27 mouse cellular contexts compared by ENCODE assay signal in genomic region chr15:32270106-32270505, GRCm38 (mm10). TPM values are rescaled to one million over a fixed set of nuclear protein-coding genes. Genes with fewer than 3 reads are reported as not detected.
DNase-seq lines count a peak whose midpoint lies in the region; ATAC-seq and TF ChIP-seq lines count a peak whose summit lies in the region.
"Had no signal": no experiment of that assay in that cellular context is flagged by ENCODE, and none has a peak within 500 bp of the region (broad histone marks: within the 10 kb centered on the region; RNA-seq: fewer than 3 reads in every experiment).

No protein-coding gene starts in this region.

- TF ChIP-seq EP300 in lung, postnatal 0 days (IDR thresholded peaks at IDR 0.05), result no peak

- H3K9ac ChIP-seq in lung, postnatal 0 days (replicated peaks; ENCODE audit: low read depth), result no peak overlapping the region
- H3K9ac ChIP-seq: forebrain, embryonic 13.5 days; heart, embryonic 12.5 days; heart, embryonic 15.5 days; hindbrain, embryonic 15.5 days; intestine, embryonic 15.5 days had no signal

- H3K4me3 ChIP-seq in lung, postnatal 0 days (ENCODE audit: low read depth, low read length), result no peak overlapping the region
- H3K4me3 ChIP-seq: forebrain, embryonic 10.5 days; forebrain, embryonic 13.5 days; gastrocnemius, adult 2 months; heart, embryonic 12.5 days; heart, embryonic 15.5 days; hindbrain, embryonic 15.5 days; intestine, embryonic 15.5 days had no signal

- peak; percentile 57 for DNase-seq in heart, adult 11 months
- DNase-seq in heart, postnatal 4 days, result no peak
- DNase-seq in lung, postnatal 0 days (ENCODE audit: low spot score), result peak; percentile 70
- no peak for DNase-seq in lung, postnatal 10 days
- peak; percentile 78 for DNase-seq in adipocyte (ENCODE audit: low spot score)
- DNase-seq in brain, embryonic 14.5 days (ENCODE audit: low read depth), result peak; percentile 21
- DNase-seq in thymus, postnatal 4 days, result no peak
- DNase-seq: adrenal gland, postnatal 10 days; adrenal gland, postnatal 36 days; cerebellum, adult 18-20 months; cerebellum, adult 9-11 months; gastrocnemius, adult 2 months; gastrocnemius, postnatal 14 days; heart, adult 18-20 months; heart, postnatal 10 days; heart, postnatal 36 days; kidney, adult 11 months had no signal

- H3K9me3 ChIP-seq in lung, postnatal 0 days (ENCODE audit: low read length), result no peaks in the 10 kb centered on the region
- H3K9me3 ChIP-seq: forebrain, embryonic 10.5 days; forebrain, embryonic 13.5 days; heart, embryonic 12.5 days; heart, embryonic 15.5 days; hindbrain, embryonic 15.5 days; intestine, embryonic 15.5 days had no signal

- no peaks in the 10 kb centered on the region for H3K36me3 ChIP-seq in lung, postnatal 0 days (ENCODE audit: insufficient read depth, low read length)
- H3K36me3 ChIP-seq: heart, embryonic 12.5 days; heart, embryonic 15.5 days; hindbrain, embryonic 15.5 days had no signal

- whole genome bisulfite sequencing in lung, postnatal 0 days, result 35% methylated on average over 2 of the region's 2 CpGs

- H3K27ac ChIP-seq in lung, postnatal 0 days (ENCODE audit: low read length), result no peak overlapping the region
- H3K27ac ChIP-seq: forebrain, embryonic 10.5 days; forebrain, embryonic 13.5 days; gastrocnemius, adult 2 months; heart, embryonic 15.5 days; hindbrain, embryonic 15.5 days; intestine, embryonic 15.5 days had no signal

- no peaks in the 10 kb centered on the region; the same call in 1 of the 2 replicates for H3K4me1 ChIP-seq in lung, postnatal 0 days (ENCODE audit: insufficient read depth, low read depth, low read length)

- H3K27me3 ChIP-seq in lung, postnatal 0 days (replicated peaks; ENCODE audit: insufficient read depth, low read length), result no peaks in the 10 kb centered on the region
- H3K27me3 ChIP-seq: forebrain, embryonic 13.5 days; heart, embryonic 12.5 days; heart, embryonic 15.5 days; hindbrain, embryonic 15.5 days; intestine, embryonic 15.5 days had no signal

- no peak for TF ChIP-seq POLR2A in brain, embryonic 14.5 days (IDR thresholded peaks at IDR 0.05; ENCODE audit: borderline replicate concordance, extremely low read depth, insufficient read depth, insufficient read length, poor library complexity, severe bottlenecking)

- no peak for TF ChIP-seq CTCF in lung, postnatal 0 days (IDR thresholded peaks at IDR 0.05)
- no peak for TF ChIP-seq CTCF in brain, embryonic 14.5 days (IDR thresholded peaks at IDR 0.05; ENCODE audit: borderline replicate concordance, extremely low read depth, insufficient read depth, insufficient read length)

- no peak for ATAC-seq in lung, postnatal 0 days
- ATAC-seq: activated CD4-positive, CD25-positive, alpha-beta regulatory T cell, adult 4 months; CD4-positive, CD25-positive, alpha-beta regulatory T cell, adult 4 months; forebrain, embryonic 13.5 days; forebrain, embryonic 16.5 days; intestine, embryonic 15.5 days had no signal

- H3K4me2 ChIP-seq in lung, postnatal 0 days (replicated peaks; ENCODE audit: low read depth, low read length), result no peak overlapping the region
- H3K4me2 ChIP-seq: forebrain, embryonic 13.5 days; heart, embryonic 12.5 days; heart, embryonic 15.5 days; hindbrain, embryonic 15.5 days; intestine, embryonic 15.5 days had no signal

RNA-seq across cellular contexts. Expression of gene Sema5a, which starts 25.5 kb away (rescaled TPM):
- 10 to 100 TPM; 29.5 to 30.7 TPM for total RNA-seq in heart, postnatal 4 days (2021)
- polyA plus RNA-seq in lung, postnatal 0 days (2015; fragmentation: Nextera tagmentation; extraction: Ambion mirVana), result 8.5 and 9.2 TPM in 2 replicates
- polyA plus RNA-seq in brain, embryonic 14.5 days (2012; rRNA removed), result 12.5 and 14.0 TPM in 2 replicates
- total RNA-seq: MEL had no signal
- polyA plus RNA-seq: activated CD4-positive, CD25-positive, alpha-beta regulatory T cell, adult 4 months had no signal

Comparison
In these comparisons a context has a peak if more than half of its experiments do, and no peak if none do; other contexts are left out.
1. DNase-seq: peak in heart, adult 11 months (single experiment), lung, postnatal 0 days (single experiment), adipocyte (single experiment) and brain, embryonic 14.5 days (single experiment); none in heart, postnatal 4 days (single experiment), lung, postnatal 10 days (single experiment) and thymus, postnatal 4 days (single experiment).